Mouse (Mus musculus): Measurements from ENCODE around the gene Gria3.

- TF ChIP-seq CTCF (IDR thresholded peaks at IDR 0.05; ENCODE audit: low read depth) (no peak), EP300 (optimal IDR thresholded peaks at IDR 0.05) (no peak)
These were observed 217.7 kb downstream of the Gria3 start for GRCm38 (mm10) chrX:41618396-41618795.
